Mouse (Mus musculus): Measurements from ENCODE around the gene Smpdl3a. TPM values are rescaled to one million over a fixed set of nuclear protein-coding genes. Genes with fewer than 3 reads are reported as not detected.

Smpdl3a gene
- polyA plus RNA-seq, 1 experiment, result 13.2 TPM

DNA sequence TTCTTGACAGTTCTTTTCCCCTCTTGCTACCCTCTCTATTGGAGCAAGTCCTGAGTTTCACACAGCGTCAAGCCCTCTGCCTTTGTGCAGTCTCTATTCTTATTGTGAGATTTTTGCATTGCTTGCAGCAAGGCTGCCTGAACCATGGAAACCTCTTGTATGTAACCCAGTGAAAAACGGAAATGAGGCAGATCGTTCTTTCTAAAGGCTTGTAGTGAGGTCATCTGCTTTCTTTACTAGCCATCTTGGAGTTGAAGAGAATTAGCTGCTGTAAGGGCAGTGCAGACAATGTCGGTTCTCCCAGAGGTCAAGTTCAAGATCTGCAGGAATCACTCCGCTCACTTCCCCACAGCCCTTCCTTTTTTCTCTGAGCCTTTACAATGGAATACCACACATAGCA lies 34.5 kb downstream of the Smpdl3a start:
- no peak for TF ChIP-seq CTCF (IDR thresholded peaks at IDR 0.05; ENCODE audit: control insufficient read depth, insufficient read depth, low read length)
- TF ChIP-seq POLR2A (IDR thresholded peaks at IDR 0.05; ENCODE audit: borderline replicate concordance, control insufficient read depth, low read depth, low read length), result no peak
- Histone ChIP-seq H3K27ac (ENCODE audit: control insufficient read depth, insufficient read depth, low read depth, low read length, poor library complexity) (no peak overlapping the region), H3K4me3 (replicated peaks; ENCODE audit: control insufficient read depth, low read depth, low read length) (no peak overlapping the region), H3K4me1 (ENCODE audit: control insufficient read depth, insufficient read depth, low read length) (no peaks in the 10 kb centered on the region; the same call in 1 of the 2 replicates)
- 74% methylated on average over 5 of the region's 5 CpGs for WGBS

- Histone ChIP-seq H3K4me1 (ENCODE audit: control insufficient read depth, insufficient read depth, low read length) (no peaks in the 10 kb centered on the region; the same call in 1 of the 2 replicates), H3K27ac (ENCODE audit: control insufficient read depth, insufficient read depth, low read depth, low read length, poor library complexity) (no peak overlapping the region), H3K4me3 (replicated peaks; ENCODE audit: control insufficient read depth, low read depth, low read length) (no peak overlapping the region)
- no peak for TF ChIP-seq CTCF (IDR thresholded peaks at IDR 0.05; ENCODE audit: control insufficient read depth, insufficient read depth, low read length)
- TF ChIP-seq POLR2A (IDR thresholded peaks at IDR 0.05; ENCODE audit: borderline replicate concordance, control insufficient read depth, low read depth, low read length), result no peak
- WGBS, result 88% methylated on average over 3 of the region's 3 CpGs
Measured at GRCm38 (mm10) chr10:57829621-57830020, 35.5 kb downstream of the Smpdl3a start.

DNA sequence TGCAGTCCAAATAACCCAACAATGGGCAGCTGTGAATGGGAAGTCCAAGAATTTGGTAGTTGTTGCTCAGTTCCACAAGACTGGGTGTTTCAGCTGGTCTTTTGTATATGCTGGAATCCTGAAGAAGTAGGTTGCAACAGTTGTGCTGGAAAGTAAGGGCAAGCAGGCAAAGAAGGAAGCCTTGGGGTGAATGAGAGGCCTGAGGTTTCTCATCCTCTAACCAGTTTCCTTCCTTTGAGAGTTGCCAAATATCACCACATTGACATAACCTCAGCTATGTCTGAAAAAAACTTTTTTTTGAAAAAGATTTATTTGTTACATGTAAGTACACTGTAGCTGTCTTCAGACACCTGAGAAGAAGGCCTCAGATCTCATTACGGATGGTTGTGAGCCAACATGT lies 41.0 kb downstream of the Smpdl3a start:
- Histone ChIP-seq H3K4me1 (ENCODE audit: control insufficient read depth, insufficient read depth, low read length) (no peaks in the 10 kb centered on the region; the same call in 1 of the 2 replicates), H3K4me3 (replicated peaks; ENCODE audit: control insufficient read depth, low read depth, low read length) (no peak overlapping the region), H3K27ac (ENCODE audit: control insufficient read depth, insufficient read depth, low read depth, low read length, poor library complexity) (no peak overlapping the region)
- TF ChIP-seq POLR2A (IDR thresholded peaks at IDR 0.05; ENCODE audit: borderline replicate concordance, control insufficient read depth, low read depth, low read length) (no peak), CTCF (IDR thresholded peaks at IDR 0.05; ENCODE audit: control insufficient read depth, insufficient read depth, low read length) (no peak)
- 52% methylated on average over 1 of the region's 1 CpGs for WGBS

DNA sequence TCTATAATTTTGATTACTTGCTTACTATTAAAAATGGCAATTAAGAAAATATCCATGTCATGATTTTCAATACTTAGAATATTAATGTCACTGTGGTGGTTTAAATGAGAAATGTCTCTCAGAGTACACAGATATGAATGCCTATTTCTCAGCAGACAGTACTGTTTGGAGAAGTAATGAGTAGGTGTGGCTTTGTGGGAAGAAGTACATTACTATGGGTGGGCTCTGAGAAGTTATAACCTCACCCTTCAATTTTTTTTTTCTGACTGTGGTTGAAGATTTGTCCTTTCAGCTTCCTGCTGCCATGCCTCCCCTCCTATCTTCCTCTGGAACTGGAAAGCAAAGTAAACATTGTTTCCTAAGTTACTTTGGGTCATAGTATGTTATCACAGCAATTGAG lies 41.8 kb downstream of the Smpdl3a start:
- H3K27ac ChIP-seq (ENCODE audit: control insufficient read depth, insufficient read depth, low read depth, low read length, poor library complexity), result no peak overlapping the region
- no peak for TF ChIP-seq POLR2A (IDR thresholded peaks at IDR 0.05; ENCODE audit: borderline replicate concordance, control insufficient read depth, low read depth, low read length)
- no peak for TF ChIP-seq CTCF (IDR thresholded peaks at IDR 0.05; ENCODE audit: control insufficient read depth, insufficient read depth, low read length)
- no peaks in the 10 kb centered on the region; the same call in 1 of the 2 replicates for H3K4me1 ChIP-seq (ENCODE audit: control insufficient read depth, insufficient read depth, low read length)
- H3K4me3 ChIP-seq (replicated peaks; ENCODE audit: control insufficient read depth, low read depth, low read length), result no peak overlapping the region

GRCm38 (mm10) chr10:57841638-57842509 lies 47.7 kb downstream of the Smpdl3a start:
- Histone ChIP-seq H3K4me1 (ENCODE audit: control insufficient read depth, insufficient read depth, low read length) (no peaks in the 10 kb centered on the region), H3K27ac (ENCODE audit: control insufficient read depth, insufficient read depth, low read depth, low read length, poor library complexity) (no peak overlapping the region), H3K4me3 (replicated peaks; ENCODE audit: control insufficient read depth, low read depth, low read length) (no peak overlapping the region)
- 40% methylated on average over 8 of the region's 8 CpGs for WGBS
- TF ChIP-seq POLR2A (IDR thresholded peaks at IDR 0.05; ENCODE audit: borderline replicate concordance, control insufficient read depth, low read depth, low read length) (no peak), CTCF (IDR thresholded peaks at IDR 0.05; ENCODE audit: control insufficient read depth, insufficient read depth, low read length) (peak; percentile 47)

DNA sequence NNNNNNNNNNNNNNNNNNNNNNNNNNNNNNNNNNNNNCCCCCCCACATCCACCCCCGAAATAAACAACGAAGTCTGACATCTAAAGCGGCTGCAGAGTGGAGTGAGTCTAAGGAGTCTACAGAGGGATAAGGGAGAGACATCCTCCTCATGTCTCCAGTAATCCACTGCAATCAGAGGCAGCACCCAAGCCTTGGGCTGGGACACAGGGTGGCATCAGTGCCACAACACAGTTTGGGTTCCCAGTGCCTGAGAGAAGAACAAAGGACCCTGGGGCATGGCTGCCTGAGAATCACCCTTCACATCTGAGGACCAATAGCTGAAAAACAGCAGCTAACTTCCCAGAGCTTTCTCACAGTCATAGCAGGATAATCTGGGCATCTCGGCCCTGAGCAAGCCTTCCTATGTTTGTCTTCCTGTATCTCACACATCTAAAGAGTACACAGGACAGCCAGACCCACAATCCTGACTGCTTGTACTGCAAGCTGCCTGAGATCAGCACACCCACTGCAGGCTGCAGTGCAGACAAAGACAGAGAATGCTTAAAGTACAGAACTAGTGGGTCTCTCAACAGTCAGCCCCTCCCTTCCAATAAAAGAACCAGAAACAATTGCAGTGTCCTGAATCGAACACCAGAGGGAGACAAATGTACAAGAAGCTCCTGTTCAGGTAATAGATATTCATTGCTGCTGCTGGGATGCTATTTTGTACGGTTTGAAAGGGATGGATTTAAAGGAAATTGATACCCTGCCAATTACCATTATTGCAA lies 54.0 kb downstream of the Smpdl3a start:
- no peak overlapping the region for H3K27ac ChIP-seq (ENCODE audit: control insufficient read depth, insufficient read depth, low read depth, low read length, poor library complexity)
- 57% methylated on average over 6 of the region's 6 CpGs for WGBS
- no peak for TF ChIP-seq POLR2A (IDR thresholded peaks at IDR 0.05; ENCODE audit: borderline replicate concordance, control insufficient read depth, low read depth, low read length)
- no peak for TF ChIP-seq CTCF (IDR thresholded peaks at IDR 0.05; ENCODE audit: control insufficient read depth, insufficient read depth, low read length)
- no peaks in the 10 kb centered on the region for H3K4me1 ChIP-seq (ENCODE audit: control insufficient read depth, insufficient read depth, low read length)
- H3K4me3 ChIP-seq (replicated peaks; ENCODE audit: control insufficient read depth, low read depth, low read length), result no peak overlapping the region

Other genes with a start within 250 kb of the Smpdl3a start
- gene Pkib, start 162.4 kb upstream of the Smpdl3a start, polyA plus RNA-seq (2011; ENCODE audit: insufficient read depth, insufficient read length, low replicate concordance, missing spikeins), result 3.4 and 8.7 TPM in 2 replicates
- 1.8 TPM in 1 of 2 replicates, not detected in the other for gene Fabp7, start 9.5 kb upstream of the Smpdl3a start, polyA plus RNA-seq (2011; ENCODE audit: insufficient read depth, insufficient read length, low replicate concordance, missing spikeins)

All from bone marrow, adult 2 months (tissue).